Mouse (Mus musculus) myocyte (in vitro differentiated cells): Measurements from ENCODE around the gene Slc35b1.

Experiments used
- E2F4 ChIP-seq: IDR thresholded peaks from one replicate; pipeline ENCODE4 v1.6.1; 2011; ENCODE audit warnings: mild to moderate bottlenecking, control low read depth, moderate library complexity; ENCODE audit not compliant: insufficient read depth
- MAX ChIP-seq: IDR thresholded peaks from one replicate; pipeline ENCODE4 v1.6.1; 2011; ENCODE audit warnings: low read depth, mild to moderate bottlenecking, control low read depth
- MYOD1 ChIP-seq, 3 experiments: IDR thresholded peaks; one replicate each; pipeline ENCODE4 v1.6.1; 2011; ENCODE audit warnings: control low read depth in 2 of 3, low read depth in 2 of 3, mild to moderate bottlenecking in 2 of 3, moderate library complexity in 1 of 3; ENCODE audit not compliant: insufficient read length in 2 of 3, control insufficient read depth in 1 of 3
- MYOG ChIP-seq, 3 experiments: IDR thresholded peaks; one replicate each; pipeline ENCODE4 v1.6.1; 2011; ENCODE audit warnings: control low read depth in 2 of 3, low read depth in 2 of 3, mild to moderate bottlenecking in 2 of 3; ENCODE audit not compliant: insufficient read length in 2 of 3, control insufficient read depth in 1 of 3, insufficient read depth in 1 of 3
- POLR2A ChIP-seq: IDR thresholded peaks from one replicate; pipeline ENCODE4 v1.6.1; 2011; ENCODE audit warnings: low read depth, mild to moderate bottlenecking, control low read depth, moderate library complexity; ENCODE audit not compliant: insufficient read length
- POLR2AphosphoS2 ChIP-seq: IDR thresholded peaks from one replicate; pipeline ENCODE4 v1.6.1; 2011; ENCODE audit warnings: low read depth, control low read depth; ENCODE audit not compliant: insufficient read length
- REST ChIP-seq: IDR thresholded peaks from one replicate; pipeline ENCODE4 v1.6.1; 2011; ENCODE audit warnings: mild to moderate bottlenecking, control low read depth, moderate library complexity; ENCODE audit not compliant: insufficient read depth, insufficient read length
- TCF12 ChIP-seq: IDR thresholded peaks from one replicate; pipeline ENCODE4 v1.6.1; 2011; ENCODE audit warnings: mild to moderate bottlenecking, control low read depth; ENCODE audit not compliant: poor library complexity, insufficient read depth, severe bottlenecking
- TCF3 ChIP-seq: IDR thresholded peaks from one replicate; pipeline ENCODE4 v1.6.1; 2011; ENCODE audit warnings: low read depth, control low read depth; ENCODE audit not compliant: insufficient read length
- USF1 ChIP-seq: IDR thresholded peaks from one replicate; pipeline ENCODE4 v1.6.1; 2011; ENCODE audit warnings: low read depth, mild to moderate bottlenecking, control low read depth, moderate library complexity

GRCm38 (mm10) chr11:95378926-95379325, 5.6 kb upstream of the Slc35b1 start:
- TF ChIP-seq REST (no peak), E2F4 (no peak), POLR2A (no peak), MYOD1 (IDR thresholded peaks at IDR 0.05; ENCODE audit: control insufficient read depth in 1 of 3, insufficient read length in 2 of 3, low read depth in 2 of 3) (no peak), TCF12 (no peak), TCF3 (no peak), MYOG (IDR thresholded peaks at IDR 0.05; ENCODE audit: control insufficient read depth in 1 of 3, insufficient read depth in 1 of 3, insufficient read length in 2 of 3, low read depth in 2 of 3) (no peak), USF1 (no peak), POLR2AphosphoS2 (no peak), MAX (no peak)
